Mouse (Mus musculus): Measurements from ENCODE around the gene Nub1. TPM values are rescaled to one million over a fixed set of nuclear protein-coding genes. Genes with fewer than 3 reads are reported as not detected.

Gene Nub1
- polyA plus RNA-seq, 1 experiment from 2014 or later, result 31.6 TPM

- Histone ChIP-seq H3K36me3 (ENCODE audit: insufficient read depth) (no peaks in the 10 kb centered on the region), H3K4me2 (no peak overlapping the region), H3K9me3 (ENCODE audit: low read depth, low read length) (no peaks in the 10 kb centered on the region), H3K4me3 (ENCODE audit: low read depth, low read length) (no peak overlapping the region), H3K27me3 (ENCODE audit: insufficient read depth, low read length) (no peaks in the 10 kb centered on the region), H3K9ac (no peak overlapping the region), H3K27ac (ENCODE audit: low read depth) (peak overlapping the region; percentile 58; the same call in 1 of the 2 replicates), H3K4me1 (ENCODE audit: insufficient read depth) (no peaks in the 10 kb centered on the region)
- ATAC-seq (ENCODE audit: insufficient read depth) (peak; percentile 72), DNase-seq (peak; percentile 73)
- TF ChIP-seq CTCF (IDR thresholded peaks at IDR 0.05; ENCODE audit: low read depth), result no peak
- 44% methylated on average over 15 of the region's 15 CpGs for WGBS
Observed at GRCm38 (mm10) chr5:24741172-24741885, 56.0 kb downstream of the Nub1 start.

DNA sequence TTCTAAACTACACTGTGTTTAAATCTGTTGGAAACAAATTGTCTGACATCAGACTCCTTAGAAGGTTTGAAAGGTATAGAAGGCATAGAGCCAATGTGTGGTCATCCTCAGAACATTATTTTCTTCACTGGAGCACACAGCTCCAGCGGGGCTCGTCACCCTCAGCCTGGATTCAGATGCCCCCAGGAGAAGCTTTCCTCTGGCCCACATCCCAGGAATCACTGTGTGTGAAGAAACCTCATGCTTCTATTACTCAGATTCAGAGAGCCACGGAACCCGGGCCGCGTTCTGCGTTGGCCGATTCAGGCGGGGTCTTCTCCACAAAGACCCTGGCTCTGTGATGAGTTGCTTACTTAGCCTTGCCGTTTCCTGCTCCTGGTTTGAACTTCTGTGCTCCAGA lies 58.6 kb downstream of the Nub1 start:
- WGBS, result 92% methylated on average over 10 of the region's 10 CpGs

GRCm38 (mm10) chr5:24747533-24747932 lies 62.2 kb downstream of the Nub1 start:
- WGBS, result 15% methylated on average over 6 of the region's 6 CpGs
- no peaks in the 10 kb centered on the region for H3K36me3 ChIP-seq (ENCODE audit: insufficient read depth)
- no peaks in the 10 kb centered on the region for H3K9me3 ChIP-seq (ENCODE audit: low read depth, low read length)
- DNase-seq, result no peak
- no peak for ATAC-seq (ENCODE audit: insufficient read depth)
- TF ChIP-seq CTCF (IDR thresholded peaks at IDR 0.05; ENCODE audit: low read depth), result no peak
- no peak overlapping the region for H3K4me2 ChIP-seq
- H3K27ac ChIP-seq (ENCODE audit: low read depth), result no peak overlapping the region
- H3K4me3 ChIP-seq (ENCODE audit: low read depth, low read length), result no peak overlapping the region
- H3K9ac ChIP-seq, result 0 out of 2 replicates have a peak overlapping the region, but pooled peaks have one; percentile 0
- peaks cover 14% of the 10 kb centered on the region for H3K4me1 ChIP-seq (ENCODE audit: insufficient read depth)
- no peaks in the 10 kb centered on the region for H3K27me3 ChIP-seq (ENCODE audit: insufficient read depth, low read length)

More for the DNA sequence above, 58.6 kb downstream of the Nub1 start:
- Histone ChIP-seq H3K4me2 (no peak overlapping the region), H3K36me3 (ENCODE audit: insufficient read depth) (no peaks in the 10 kb centered on the region), H3K4me1 (ENCODE audit: insufficient read depth) (peaks cover 5% of the 10 kb centered on the region; the same call in 1 of the 2 replicates), H3K27ac (ENCODE audit: low read depth) (no peak overlapping the region), H3K9ac (no peak overlapping the region), H3K4me3 (ENCODE audit: low read depth, low read length) (no peak overlapping the region), H3K27me3 (ENCODE audit: insufficient read depth, low read length) (no peaks in the 10 kb centered on the region), H3K9me3 (ENCODE audit: low read depth, low read length) (no peaks in the 10 kb centered on the region)
- TF ChIP-seq CTCF (IDR thresholded peaks at IDR 0.05; ENCODE audit: low read depth), result no peak
- DNase-seq (no peak), ATAC-seq (ENCODE audit: insufficient read depth) (no peak)

DNA sequence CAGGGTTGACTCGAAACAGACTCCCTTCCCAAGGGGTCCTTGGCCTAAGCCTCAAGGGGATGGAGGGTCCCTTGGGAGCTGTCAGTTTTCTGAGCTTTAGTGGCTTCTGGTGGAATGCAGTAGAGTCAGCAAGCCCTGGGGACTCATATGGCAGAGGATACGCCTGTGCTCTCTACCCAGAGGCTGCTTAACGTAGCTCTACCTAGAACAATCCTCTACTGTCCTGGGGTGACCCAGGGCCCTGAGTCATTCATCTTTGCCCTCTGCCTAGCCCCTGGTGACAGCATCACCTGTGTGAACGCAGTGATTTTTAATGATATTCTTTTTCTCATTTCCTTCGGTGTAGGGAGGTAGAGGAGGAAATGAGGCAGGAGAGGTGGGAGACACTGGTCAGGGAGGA lies 64.4 kb downstream of the Nub1 start:
- Histone ChIP-seq H3K9ac (peak overlapping the region; percentile 87), H3K4me2 (peak overlapping the region; percentile 92), H3K27me3 (ENCODE audit: insufficient read depth, low read length) (no peaks in the 10 kb centered on the region), H3K27ac (ENCODE audit: low read depth) (peak overlapping the region; percentile 63; the same call in 1 of the 2 replicates), H3K9me3 (ENCODE audit: low read depth, low read length) (no peaks in the 10 kb centered on the region), H3K4me3 (ENCODE audit: low read depth, low read length) (peak overlapping the region; percentile 55), H3K4me1 (ENCODE audit: insufficient read depth) (peaks cover 14% of the 10 kb centered on the region), H3K36me3 (ENCODE audit: insufficient read depth) (no peaks in the 10 kb centered on the region)
- DNase-seq (no peak), ATAC-seq (ENCODE audit: insufficient read depth) (no peak)
- no peak for TF ChIP-seq CTCF (IDR thresholded peaks at IDR 0.05; ENCODE audit: low read depth)
- 52% methylated on average over 5 of the region's 5 CpGs for WGBS

DNA sequence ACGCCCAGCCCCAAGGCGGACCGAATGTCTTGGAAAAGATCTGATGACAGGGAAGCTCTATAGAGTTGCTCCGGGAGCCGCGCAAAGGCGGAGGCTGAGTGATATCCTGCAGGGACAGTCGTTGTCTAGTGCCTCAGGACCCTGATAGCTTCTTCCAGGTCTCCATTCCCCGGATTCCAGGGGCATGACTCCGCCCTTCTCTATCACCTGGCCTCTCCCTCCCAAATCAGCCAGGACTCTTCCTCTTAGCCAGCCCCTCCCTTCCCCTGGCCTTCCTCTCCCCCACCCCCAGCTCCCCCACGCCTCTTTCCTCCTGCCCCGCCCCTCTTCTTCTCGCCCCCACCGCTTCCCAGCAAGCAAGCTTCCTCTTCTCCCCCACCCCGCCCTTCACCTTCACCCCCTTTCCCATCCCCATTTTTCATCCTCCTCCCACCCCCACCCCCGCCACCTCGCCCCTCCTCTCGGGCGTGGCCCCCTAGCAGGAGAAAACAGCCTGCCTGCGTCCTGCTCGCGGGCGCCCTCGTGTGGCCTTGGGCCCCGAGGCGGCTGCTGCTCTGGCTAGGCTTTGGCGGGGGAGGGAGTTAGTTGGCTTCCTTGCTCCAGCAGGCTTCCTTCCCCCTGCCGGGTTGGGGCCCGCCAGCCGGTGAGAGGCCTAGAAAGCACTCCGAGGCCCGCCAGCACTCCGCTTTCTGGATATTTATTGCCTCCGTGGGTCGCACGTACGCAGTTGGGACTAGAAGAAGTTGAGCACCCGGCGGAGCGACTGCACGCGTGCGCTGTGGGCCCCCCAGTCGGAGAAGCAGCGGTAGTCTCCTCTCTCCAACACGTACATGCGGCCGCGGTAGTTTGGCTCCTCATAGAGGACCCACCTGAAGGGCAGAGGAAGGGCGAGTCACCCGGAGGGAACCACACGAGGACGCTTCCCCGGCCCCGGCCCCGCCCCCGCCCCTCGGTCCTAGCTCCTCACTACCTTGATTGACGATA lies 65.3 kb downstream of the Nub1 start:
- H3K27me3 ChIP-seq (ENCODE audit: insufficient read depth, low read length), result no peaks in the 10 kb centered on the region
- 2% methylated on average over 57 of the region's 59 CpGs for WGBS
- peak overlapping the region; percentile 55 for H3K4me3 ChIP-seq (ENCODE audit: low read depth, low read length)
- no peaks in the 10 kb centered on the region for H3K9me3 ChIP-seq (ENCODE audit: low read depth, low read length)
- H3K27ac ChIP-seq (ENCODE audit: low read depth), result peak overlapping the region; percentile 96
- no peaks in the 10 kb centered on the region for H3K36me3 ChIP-seq (ENCODE audit: insufficient read depth)
- DNase-seq (peak; percentile 97), ATAC-seq (ENCODE audit: insufficient read depth) (peak; percentile 72)
- peak; percentile 91 for TF ChIP-seq CTCF (IDR thresholded peaks at IDR 0.05; ENCODE audit: low read depth)
- H3K9ac ChIP-seq, result peak overlapping the region; percentile 87
- H3K4me1 ChIP-seq (ENCODE audit: insufficient read depth), result peaks cover 20% of the 10 kb centered on the region
- peak overlapping the region; percentile 92 for H3K4me2 ChIP-seq

- no peak for TF ChIP-seq CTCF (IDR thresholded peaks at IDR 0.05; ENCODE audit: low read depth)
- H3K9me3 ChIP-seq (ENCODE audit: low read depth, low read length), result no peaks in the 10 kb centered on the region
- peak overlapping the region; percentile 92 for H3K4me2 ChIP-seq
- H3K27ac ChIP-seq (ENCODE audit: low read depth), result peak overlapping the region; percentile 96
- DNase-seq, result peak; percentile 87
- no peaks in the 10 kb centered on the region for H3K36me3 ChIP-seq (ENCODE audit: insufficient read depth)
- H3K4me1 ChIP-seq (ENCODE audit: insufficient read depth), result peaks cover 20% of the 10 kb centered on the region
- 2% methylated on average over 25 of the region's 25 CpGs for WGBS
- peak; percentile 74 for ATAC-seq (ENCODE audit: insufficient read depth)
- H3K27me3 ChIP-seq (ENCODE audit: insufficient read depth, low read length), result no peaks in the 10 kb centered on the region
- H3K4me3 ChIP-seq (ENCODE audit: low read depth, low read length), result peak overlapping the region; percentile 55
- peak overlapping the region; percentile 87 for H3K9ac ChIP-seq
Observed at GRCm38 (mm10) chr5:24751305-24752174, 66.2 kb downstream of the Nub1 start.
